Mouse (Mus musculus): Measurements from ENCODE around the gene Unkl. TPM values are rescaled to one million over a fixed set of nuclear protein-coding genes. Genes with fewer than 3 reads are reported as not detected.

Gene Unkl
- 10 to 100 TPM; 34.2 to 41.3 TPM for total RNA-seq (2021)
- long read RNA-seq, experiment 1, full-length matches to known transcripts = 16 of 31 reads
- long read RNA-seq, experiment 1, partial matches to known transcripts = 2 of 31 reads
- long read RNA-seq, experiment 1, other reads (novel, unspliced or antisense) = 13 of 31 reads
- long read RNA-seq, experiment 2, full-length matches to known transcripts = 3 of 9 reads
- long read RNA-seq, experiment 2, partial matches to known transcripts = 3 of 9 reads
- long read RNA-seq, experiment 2, other reads (novel, unspliced or antisense) = 3 of 9 reads

- peak; percentile 71 to 73 for DNase-seq (ENCODE audit: low spot score in 2 of 2)
These were observed at the start of gene Unkl for GRCm38 (mm10) chr17:25188150-25189031. Gene Unkl (plus strand): TSS chr17:25188397.

- no peak for DNase-seq (ENCODE audit: low spot score in 2 of 2)
These were observed 49.4 kb upstream of the Unkl start for GRCm38 (mm10) chr17:25138803-25139202.

GRCm38 (mm10) chr17:25139960-25140359 is 48.2 kb upstream of the Unkl start:
- DNase-seq (ENCODE audit: low spot score in 2 of 2) = no peak

GRCm38 (mm10) chr17:25162161-25162560 is 26.0 kb upstream of the Unkl start, which contains the start of gene Ccdc154:
Gene Ccdc154 (plus strand): TSS chr17:25162461.
- DNase-seq (ENCODE audit: low spot score in 2 of 2) = no peak

- no peak for DNase-seq (ENCODE audit: low spot score in 2 of 2)
These were observed 24.8 kb upstream of the Unkl start for GRCm38 (mm10) chr17:25163387-25163786.

GRCm38 (mm10) chr17:25164770-25165169 is 23.4 kb upstream of the Unkl start:
- DNase-seq (ENCODE audit: low spot score in 2 of 2) = no peak

GRCm38 (mm10) chr17:25165970-25166671 is 22.1 kb upstream of the Unkl start:
- DNase-seq (ENCODE audit: low spot score in 2 of 2) = no peak

- DNase-seq (ENCODE audit: low spot score in 2 of 2) = no peak
These were observed 18.5 kb upstream of the Unkl start for GRCm38 (mm10) chr17:25169706-25170105.

- DNase-seq (ENCODE audit: low spot score in 2 of 2) = no peak
These were observed 15.6 kb upstream of the Unkl start for GRCm38 (mm10) chr17:25172558-25172957.

GRCm38 (mm10) chr17:25175411-25175810 is 12.8 kb upstream of the Unkl start, which contains the start of gene Gm38655:
Gene Gm38655 (minus strand): TSS chr17:25175471.
- DNase-seq (ENCODE audit: low spot score in 2 of 2) = no peak

- no peak for DNase-seq (ENCODE audit: low spot score in 2 of 2)
These were observed 5.0 kb upstream of the Unkl start for GRCm38 (mm10) chr17:25183232-25183631.

GRCm38 (mm10) chr17:25184129-25184691 is 4.0 kb upstream of the Unkl start, which contains the start of gene BC003965:
Gene BC003965 (plus strand): TSS chr17:25184554.
- DNase-seq (ENCODE audit: low spot score in 2 of 2) = peak; percentile 99 to 100

- DNase-seq (ENCODE audit: low spot score in 2 of 2) = no peak
These were observed 3.2 kb upstream of the Unkl start for GRCm38 (mm10) chr17:25184961-25185360.

- DNase-seq (ENCODE audit: low spot score in 2 of 2) = no peak
These were observed 430 bp upstream of the Unkl start for GRCm38 (mm10) chr17:25187784-25188149.

GRCm38 (mm10) chr17:25189091-25189490 is 894 bp downstream of the Unkl start:
- DNase-seq (ENCODE audit: low spot score in 2 of 2) = no peak

- DNase-seq (ENCODE audit: low spot score in 2 of 2) = no peak
These were observed 14.2 kb downstream of the Unkl start for GRCm38 (mm10) chr17:25202401-25202800.

GRCm38 (mm10) chr17:25210006-25210405 is 21.8 kb downstream of the Unkl start:
- DNase-seq (ENCODE audit: low spot score in 2 of 2) = no peak

- no peak for DNase-seq (ENCODE audit: low spot score in 2 of 2)
These were observed 22.7 kb downstream of the Unkl start for GRCm38 (mm10) chr17:25210680-25211466.

GRCm38 (mm10) chr17:25211705-25212104 is 23.5 kb downstream of the Unkl start:
- no peak for DNase-seq (ENCODE audit: low spot score in 2 of 2)

GRCm38 (mm10) chr17:25215431-25215830 is 27.2 kb downstream of the Unkl start:
- no peak for DNase-seq (ENCODE audit: low spot score in 2 of 2)

All from left cerebral cortex, adult 18-20 months (tissue).